Mouse (Mus musculus) brain, adult 10 weeks (tissue): ENCODE results near the gene Prrg4. TPM values are rescaled to one million over a fixed set of nuclear protein-coding genes. Genes with fewer than 3 reads are reported as not detected.

Experiments used
- polyA plus RNA-seq: library from polyadenylated mRNA; stranded (reverse); fragments of 350-450 nt; fragmentation: Illumina TruSeq; extraction: RNeasy Lipid Tissue Mini Kit (QIAGEN cat#74804); gene quantifications from one replicate; pipeline ENCODE4 v1.2.3, GENCODE M21; 2015; ENCODE audit warnings: low read depth, low replicate concordance

Prrg4 gene
- 0.79 TPM for polyA plus RNA-seq

DNA sequence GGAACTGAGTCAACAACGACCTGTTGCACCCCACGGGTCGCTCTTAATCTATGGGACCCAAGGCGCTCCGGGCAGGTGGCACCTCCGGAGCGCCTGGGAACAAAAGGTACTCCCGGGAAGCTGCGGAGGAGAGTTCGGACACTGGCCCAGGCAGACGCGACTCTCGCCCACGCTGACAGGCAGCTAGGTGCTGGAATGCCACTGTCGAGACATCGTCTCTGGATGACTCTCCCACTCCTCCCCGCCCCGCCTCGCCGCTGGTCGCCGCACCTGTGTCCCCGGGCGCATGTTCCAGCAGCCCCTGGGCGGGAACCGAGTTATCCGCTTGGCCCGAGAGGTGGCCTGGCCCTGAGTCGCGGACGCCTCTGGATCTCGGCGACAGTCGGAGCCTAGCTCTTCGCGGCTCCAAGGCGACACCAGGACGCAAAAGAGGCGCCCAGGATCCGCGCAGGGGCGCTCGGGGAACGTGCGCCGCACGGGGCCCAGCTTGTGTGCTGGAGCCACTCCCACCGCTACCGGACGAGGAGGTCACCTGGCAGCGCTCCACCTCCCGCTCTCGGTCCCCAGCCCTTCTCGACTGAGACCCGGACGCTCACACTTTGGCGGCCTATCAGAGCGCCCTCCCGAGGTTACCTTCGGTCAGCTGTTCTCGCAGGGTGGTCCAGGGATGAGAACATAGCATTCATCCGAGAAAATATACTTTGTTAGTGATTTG, at the start of gene Prrg4:
TSS of gene Prrg4 (minus strand) at position 601 of the 715 bp plus-strand sequence.

GRCm38 (mm10) chr2:104867282-104867855, 17.7 kb upstream of the Prrg4 start, which contains the start of gene Ccdc73:
Gene Ccdc73 (plus strand): TSS chr2:104867805.

GRCm38 (mm10) chr2:104816371-104816827, 33.3 kb downstream of the Prrg4 start, which contains the start of gene Qser1:
Gene Qser1 (minus strand): TSS chr2:104816760.

Other genes starting within 250 kb of the Prrg4 start
- 15.5 TPM for gene Tcp11l1, start 137.7 kb downstream of the Prrg4 start, polyA plus RNA-seq
- gene Pin1rt1, start 133.5 kb downstream of the Prrg4 start, polyA plus RNA-seq: not detected
- gene Depdc7, start 107.0 kb downstream of the Prrg4 start, polyA plus RNA-seq: 3.2 TPM
- 6.4 TPM for gene Qser1, start 33.1 kb downstream of the Prrg4 start, polyA plus RNA-seq
- gene Ccdc73, start 17.9 kb upstream of the Prrg4 start, polyA plus RNA-seq: 8.0 TPM
- gene Eif3m, start 167.2 kb upstream of the Prrg4 start, polyA plus RNA-seq: 159 TPM
- gene Gm11060, start 242.1 kb upstream of the Prrg4 start, polyA plus RNA-seq: not detected